Mouse (Mus musculus) forebrain, embryonic 16.5 days (tissue): ENCODE results near the gene Reep3. TPM values are rescaled to one million over a fixed set of nuclear protein-coding genes. Genes with fewer than 3 reads are reported as not detected.

ENCODE experiments used
- ATAC-seq: fragments of 200-750 bp; cut with Nextera tagmentation; 2 replicates; pipeline ENCODE4 v1.8.0; 2017; ENCODE audit warnings: mild to moderate bottlenecking, moderate library complexity
- H3K27ac ChIP-seq: fragments of 300-500 bp; sonication (generic); 2 replicates; pipeline ENCODE4 v1.5.1; 2014; ENCODE audit warnings: low read length, control low read depth
- H3K27me3 ChIP-seq: fragments of 300-500 bp; sonication (generic); replicated peaks from 2 replicates; pipeline ENCODE4 v1.6.1; 2014; ENCODE audit warnings: low read length; ENCODE audit not compliant: control insufficient read depth, insufficient read depth
- H3K36me3 ChIP-seq: fragments of 300-500 bp; sonication (generic); 2 replicates; pipeline ENCODE4 v1.6.1; 2014; ENCODE audit not compliant: control insufficient read depth, insufficient read depth
- H3K4me1 ChIP-seq: fragments of 300-500 bp; sonication (generic); replicated peaks from 2 replicates; pipeline ENCODE4 v1.6.1; 2014; ENCODE audit warnings: low read length; ENCODE audit not compliant: control insufficient read depth, insufficient read depth
- H3K4me2 ChIP-seq: fragments of 300-500 bp; sonication (generic); 2 replicates; pipeline ENCODE4 v1.6.1; 2014; ENCODE audit warnings: mild to moderate bottlenecking, low read length, control low read depth
- H3K4me3 ChIP-seq: fragments of 300-500 bp; sonication (generic); replicated peaks from 2 replicates; pipeline ENCODE4 v1.5.1; 2014; ENCODE audit warnings: mild to moderate bottlenecking, low read length, control low read depth
- H3K9ac ChIP-seq: fragments of 300-500 bp; sonication (generic); replicated peaks from 2 replicates; pipeline ENCODE4 v1.6.1; 2014; ENCODE audit warnings: low read depth, low read length, control low read depth
- H3K9me3 ChIP-seq: fragments of 300-500 bp; sonication (generic); 2 replicates; pipeline ENCODE4 v1.6.1; 2016; ENCODE audit warnings: low read length; ENCODE audit not compliant: control insufficient read depth
- WGBS: fragments of 180-500 bp; shearing (Covaris S2); extraction: QIAGEN DNeasy Blood & Tissue Kit; methylation state at CpG from one replicate; pipeline ENCODE4 v1.1.7; 2014; 5-methylcytosine and 5-hydroxymethylcytosine counted together
- polyA plus RNA-seq: library from polyadenylated mRNA; unstranded; fragments of >200 nt; fragmentation: Nextera tagmentation; extraction: Ambion mirVana; gene quantifications from 2 replicates; pipeline ENCODE4 v1.2.1, GENCODE M21; 2015

The Reep3 gene
- polyA plus RNA-seq, 1 experiment from 2014 or later, result 34.9 TPM

- H3K27me3 ChIP-seq, result no peaks in the 10 kb centered on the region
- no peaks in the 10 kb centered on the region for H3K36me3 ChIP-seq
- H3K9me3 ChIP-seq, result no peaks in the 10 kb centered on the region
- no peaks in the 10 kb centered on the region for H3K4me1 ChIP-seq
- H3K4me2 ChIP-seq, result no peak overlapping the region
- H3K9ac ChIP-seq, result no peak overlapping the region
- WGBS, result 93% methylated on average over 5 of the region's 5 CpGs
- ATAC-seq, result no peak
- no peak overlapping the region for H3K27ac ChIP-seq
- H3K4me3 ChIP-seq, result no peak overlapping the region
Observed at GRCm38 (mm10) chr10:66983043-66983442, 113.7 kb downstream of the Reep3 start.

GRCm38 (mm10) chr10:66978215-66978614 is 118.5 kb downstream of the Reep3 start:
- no peaks in the 10 kb centered on the region for H3K27me3 ChIP-seq
- no peak overlapping the region for H3K4me3 ChIP-seq
- 66% methylated on average over 2 of the region's 2 CpGs for WGBS
- no peak overlapping the region for H3K27ac ChIP-seq
- no peak for ATAC-seq
- no peaks in the 10 kb centered on the region for H3K36me3 ChIP-seq
- no peaks in the 10 kb centered on the region for H3K9me3 ChIP-seq
- no peak overlapping the region for H3K9ac ChIP-seq
- H3K4me1 ChIP-seq, result no peaks in the 10 kb centered on the region
- no peak overlapping the region for H3K4me2 ChIP-seq

GRCm38 (mm10) chr10:66977093-66977492 is 119.7 kb downstream of the Reep3 start:
- no peaks in the 10 kb centered on the region for H3K9me3 ChIP-seq
- no peak overlapping the region for H3K27ac ChIP-seq
- no peak overlapping the region for H3K4me3 ChIP-seq
- no peaks in the 10 kb centered on the region for H3K36me3 ChIP-seq
- no peak for ATAC-seq
- H3K4me1 ChIP-seq, result no peaks in the 10 kb centered on the region
- H3K9ac ChIP-seq, result no peak overlapping the region
- H3K27me3 ChIP-seq, result no peaks in the 10 kb centered on the region
- no peak overlapping the region for H3K4me2 ChIP-seq
- WGBS, result 97% methylated on average over 3 of the region's 3 CpGs

- WGBS, result 78% methylated on average over 1 of the region's 1 CpGs
- ATAC-seq, result no peak
- no peaks in the 10 kb centered on the region for H3K27me3 ChIP-seq
- H3K4me2 ChIP-seq, result no peak overlapping the region
- H3K27ac ChIP-seq, result no peak overlapping the region
- no peaks in the 10 kb centered on the region for H3K9me3 ChIP-seq
- no peaks in the 10 kb centered on the region for H3K4me1 ChIP-seq
- H3K9ac ChIP-seq, result no peak overlapping the region
- no peak overlapping the region for H3K4me3 ChIP-seq
- H3K36me3 ChIP-seq, result no peaks in the 10 kb centered on the region
Observed at GRCm38 (mm10) chr10:66975451-66975850, 121.3 kb downstream of the Reep3 start.

- Histone ChIP-seq H3K9me3 (no peaks in the 10 kb centered on the region), H3K27me3 (no peaks in the 10 kb centered on the region), H3K4me2 (no peak overlapping the region), H3K27ac (no peak overlapping the region), H3K9ac (no peak overlapping the region), H3K4me1 (no peaks in the 10 kb centered on the region), H3K36me3 (no peaks in the 10 kb centered on the region), H3K4me3 (no peak overlapping the region)
- 50% methylated on average over 4 of the region's 4 CpGs for WGBS
- no peak for ATAC-seq
Observed at GRCm38 (mm10) chr10:66974417-66974816, 122.3 kb downstream of the Reep3 start.

GRCm38 (mm10) chr10:66973866-66974265 is 122.9 kb downstream of the Reep3 start:
- Histone ChIP-seq H3K27ac (no peak overlapping the region), H3K27me3 (no peaks in the 10 kb centered on the region), H3K9ac (no peak overlapping the region), H3K9me3 (no peaks in the 10 kb centered on the region), H3K4me2 (no peak overlapping the region), H3K4me1 (no peaks in the 10 kb centered on the region), H3K4me3 (no peak overlapping the region), H3K36me3 (no peaks in the 10 kb centered on the region)
- WGBS, result 76% methylated on average over 6 of the region's 6 CpGs
- ATAC-seq, result no peak

GRCm38 (mm10) chr10:66973274-66973673 is 123.5 kb downstream of the Reep3 start:
- H3K27me3 ChIP-seq, result no peaks in the 10 kb centered on the region
- ATAC-seq, result no peak
- H3K9me3 ChIP-seq, result no peaks in the 10 kb centered on the region
- no peak overlapping the region for H3K4me2 ChIP-seq
- no peaks in the 10 kb centered on the region for H3K36me3 ChIP-seq
- H3K27ac ChIP-seq, result no peak overlapping the region
- no peaks in the 10 kb centered on the region for H3K4me1 ChIP-seq
- H3K9ac ChIP-seq, result no peak overlapping the region
- WGBS, result 77% methylated on average over 2 of the region's 2 CpGs
- no peak overlapping the region for H3K4me3 ChIP-seq

GRCm38 (mm10) chr10:66970336-66971115 is 126.2 kb downstream of the Reep3 start:
- Histone ChIP-seq H3K9me3 (no peaks in the 10 kb centered on the region), H3K27ac (no peak overlapping the region), H3K4me3 (no peak overlapping the region), H3K36me3 (no peaks in the 10 kb centered on the region), H3K4me2 (no peak overlapping the region), H3K27me3 (no peaks in the 10 kb centered on the region), H3K9ac (no peak overlapping the region), H3K4me1 (0 out of 2 replicates have a peak, but pooled peaks cover 2% of the 10 kb centered on the region)
- 92% methylated on average over 23 of the region's 23 CpGs for WGBS
- no peak for ATAC-seq

- Histone ChIP-seq H3K9me3 (no peaks in the 10 kb centered on the region), H3K4me2 (no peak overlapping the region), H3K27me3 (no peaks in the 10 kb centered on the region), H3K27ac (no peak overlapping the region), H3K4me3 (no peak overlapping the region), H3K9ac (no peak overlapping the region), H3K4me1 (0 out of 2 replicates have a peak, but pooled peaks cover 2% of the 10 kb centered on the region), H3K36me3 (no peaks in the 10 kb centered on the region)
- ATAC-seq, result no peak
- 52% methylated on average over 2 of the region's 2 CpGs for WGBS
Observed at GRCm38 (mm10) chr10:66969581-66969980, 127.2 kb downstream of the Reep3 start.
